Mouse (Mus musculus) midbrain, postnatal 0 days (tissue): ENCODE measurements at regions not wholly inside any gene's neighbourhood (a gene's known extent, or its start where the extent isn't known, plus 50 kb on each side); places are given as distances from the start of the nearest gene placed in this dataset.
A peak's percentile ranks its signal among the peaks of the same experiment; 100 is the strongest.
"Not testable (repeated sequence)": the region's sequence is repeated elsewhere in the genome, so short reads cannot be mapped to it uniquely, and the experiment has no call there.

Source experiments
- ATAC-seq: fragments of 200-750 bp; cut with Nextera tagmentation; 2 replicates; pipeline ENCODE4 v1.8.0; 2017; ENCODE audit warnings: moderate number of reproducible peaks, mild to moderate bottlenecking, moderate TSS enrichment, moderate library complexity; ENCODE audit not compliant: low FRiP score
- DNase-seq: peaks from one replicate; pipeline ENCODE4 v3.0.0-alpha.2; 2015; ENCODE audit warnings: low spot score
- H3K27ac ChIP-seq: fragments of 300-500 bp; sonication (generic); 2 replicates; pipeline ENCODE4 v1.5.1; 2014; ENCODE audit warnings: low read depth, mild to moderate bottlenecking, low read length, mixed read lengths
- H3K27me3 ChIP-seq: fragments of 300-500 bp; sonication (generic); 2 replicates; pipeline ENCODE4 v1.6.1; 2014; ENCODE audit warnings: low read length, control low read depth, mixed read lengths; ENCODE audit not compliant: insufficient read depth
- H3K36me3 ChIP-seq: fragments of 300-500 bp; sonication (generic); 2 replicates; pipeline ENCODE4 v1.6.1; 2014; ENCODE audit warnings: low read length, control low read depth, mixed read lengths; ENCODE audit not compliant: insufficient read depth
- H3K4me1 ChIP-seq: fragments of 300-500 bp; sonication (generic); 2 replicates; pipeline ENCODE4 v1.6.1; 2014; ENCODE audit warnings: mild to moderate bottlenecking, control low read depth, antibody characterized with exemption, low read length, mixed read lengths; ENCODE audit not compliant: insufficient read depth
- H3K4me2 ChIP-seq: fragments of 300-500 bp; sonication (generic); 2 replicates; pipeline ENCODE4 v1.6.1; 2014; ENCODE audit warnings: low read depth, mild to moderate bottlenecking, low read length, mixed read lengths; ENCODE audit not compliant: poor library complexity, severe bottlenecking
- H3K4me3 ChIP-seq: fragments of 300-500 bp; sonication (generic); 2 replicates; pipeline ENCODE4 v1.5.1; 2014; ENCODE audit warnings: low read depth, mild to moderate bottlenecking, low read length, moderate library complexity
- H3K9ac ChIP-seq: fragments of 300-500 bp; sonication (generic); replicated peaks from 2 replicates; pipeline ENCODE4 v1.6.1; 2014; ENCODE audit warnings: mild to moderate bottlenecking, low read length, moderate library complexity, mixed read lengths; ENCODE audit not compliant: poor library complexity, severe bottlenecking
- H3K9me3 ChIP-seq: fragments of 300-500 bp; sonication (generic); 2 replicates; pipeline ENCODE4 v1.6.1; 2016; ENCODE audit warnings: low read length, control low read depth
- CTCF ChIP-seq: IDR thresholded peaks from 2 replicates; pipeline ENCODE4 v1.5.1; 2016; ENCODE audit warnings: antibody characterized with exemption, mild to moderate bottlenecking
- WGBS: fragments of 180-500 bp; shearing (Covaris S2); extraction: QIAGEN DNeasy Blood & Tissue Kit; methylation state at CpG from one replicate; pipeline ENCODE4 v1.1.7; 2014; 5-methylcytosine and 5-hydroxymethylcytosine counted together

DNA sequence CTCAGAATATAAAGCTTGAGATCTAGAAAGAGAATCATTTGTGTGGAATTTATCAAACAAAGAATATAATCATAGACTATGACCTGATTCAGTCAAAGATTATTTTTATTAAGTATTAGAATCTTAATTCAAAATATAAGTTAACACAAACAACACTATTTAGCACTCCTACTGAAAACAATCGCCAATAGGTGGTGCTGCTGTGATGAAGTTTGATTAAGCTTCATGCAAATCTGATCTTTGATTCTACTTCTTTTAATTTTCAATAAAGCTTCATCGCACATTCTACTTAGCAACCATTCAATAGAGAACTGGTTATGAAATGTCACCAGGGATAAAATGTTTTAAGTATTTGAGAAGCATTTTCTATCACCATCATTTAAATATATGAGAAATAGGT, 1509.9 kb upstream of the Pcdh7 start:
- Histone ChIP-seq H3K9ac (no peak overlapping the region), H3K4me3 (no peak overlapping the region), H3K4me1 (no peaks in the 10 kb centered on the region), H3K4me2 (no peak overlapping the region), H3K9me3 (no peaks in the 10 kb centered on the region), H3K27me3 (no peaks in the 10 kb centered on the region), H3K27ac (no peak overlapping the region), H3K36me3 (no peaks in the 10 kb centered on the region)
- peak; percentile 65 for TF ChIP-seq CTCF
- DNase-seq (peak; percentile 71), ATAC-seq (no peak)
- WGBS: 28% methylated on average over 2 of the region's 2 CpGs

DNA sequence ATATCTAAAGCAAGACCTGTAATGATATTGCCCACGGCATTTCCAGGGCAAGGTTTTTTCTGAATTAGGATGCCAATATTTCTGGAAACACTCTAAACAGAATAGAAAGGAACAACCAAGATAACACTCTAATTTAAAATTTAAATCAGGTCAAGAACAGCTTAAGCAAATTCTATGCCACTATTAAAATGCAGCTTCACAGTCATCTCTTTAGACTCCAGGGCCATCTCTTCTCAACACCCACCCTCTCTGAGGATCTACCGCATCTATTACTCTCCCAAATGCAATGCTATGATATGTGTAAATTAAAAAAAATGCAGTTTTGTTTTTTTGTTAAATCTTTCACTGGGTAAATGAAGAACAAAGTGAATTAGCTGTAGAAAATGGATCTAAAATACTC, 1501.9 kb upstream of the Pcdh7 start:
- no peak for TF ChIP-seq CTCF
- H3K9ac ChIP-seq: no peak overlapping the region
- no peaks in the 10 kb centered on the region for H3K4me1 ChIP-seq
- no peak overlapping the region for H3K4me3 ChIP-seq
- no peak overlapping the region for H3K4me2 ChIP-seq
- no peak for ATAC-seq
- H3K27ac ChIP-seq: no peak overlapping the region
- H3K27me3 ChIP-seq: no peaks in the 10 kb centered on the region
- no peaks in the 10 kb centered on the region for H3K36me3 ChIP-seq
- H3K9me3 ChIP-seq: no peaks in the 10 kb centered on the region
- 61% methylated on average over 2 of the region's 2 CpGs for WGBS
- DNase-seq: no peak

DNA sequence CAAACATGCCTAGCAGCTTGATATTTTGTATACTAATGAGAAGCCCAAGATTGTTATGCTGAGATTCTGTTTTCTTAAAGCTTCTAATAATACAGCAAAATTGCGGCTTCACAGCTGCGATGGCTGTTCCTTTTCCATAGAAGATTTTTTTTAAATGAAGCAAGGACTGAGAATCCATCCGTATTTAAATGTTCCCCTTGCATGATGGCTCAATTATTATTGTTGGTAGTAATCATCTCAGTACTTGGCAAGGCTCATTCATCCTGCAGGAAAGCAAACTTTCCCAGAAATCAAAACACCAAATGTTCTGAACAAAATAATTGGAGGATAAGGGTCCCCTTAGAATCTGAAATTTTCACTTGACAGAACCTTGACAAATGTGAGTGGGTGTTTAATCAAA, 1451.6 kb upstream of the Pcdh7 start:
- Histone ChIP-seq H3K9me3 (no peaks in the 10 kb centered on the region), H3K4me3 (no peak overlapping the region), H3K4me1 (no peaks in the 10 kb centered on the region), H3K27me3 (no peaks in the 10 kb centered on the region), H3K36me3 (no peaks in the 10 kb centered on the region), H3K9ac (no peak overlapping the region), H3K4me2 (no peak overlapping the region), H3K27ac (no peak overlapping the region)
- TF ChIP-seq CTCF: no peak
- 75% methylated on average over 3 of the region's 3 CpGs for WGBS
- DNase-seq: no peak
- no peak for ATAC-seq

DNA sequence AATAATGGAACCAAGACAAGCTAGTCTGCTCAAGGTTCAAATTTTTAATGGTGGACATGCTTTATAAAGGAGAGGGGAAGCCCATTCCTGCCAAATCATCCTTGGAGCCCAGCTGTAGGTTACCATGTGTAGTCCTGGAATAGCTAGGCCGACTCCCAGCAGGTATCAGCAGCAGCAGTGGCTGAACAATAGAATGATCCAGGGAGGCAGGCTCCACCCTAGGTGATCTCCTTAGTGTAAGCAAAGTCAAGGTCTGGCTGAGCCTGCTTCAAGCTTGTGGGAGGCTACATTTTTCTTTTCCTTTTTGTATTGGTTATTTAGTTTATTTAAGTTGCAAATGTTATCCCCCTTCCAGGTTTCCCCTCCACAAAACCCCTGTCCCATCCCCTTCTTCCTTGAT, 1426.1 kb upstream of the Pcdh7 start:
- not testable (repeated sequence) for H3K9me3 ChIP-seq, H3K27me3 ChIP-seq, H3K4me3 ChIP-seq, H3K4me2 ChIP-seq, H3K4me1 ChIP-seq, ATAC-seq, DNase-seq, H3K36me3 ChIP-seq, H3K9ac ChIP-seq, H3K27ac ChIP-seq
- 75% methylated on average over 1 of the region's 1 CpGs for WGBS
